ENCODE assay signal across 11 mouse cellular contexts in the genomic region with DNA sequence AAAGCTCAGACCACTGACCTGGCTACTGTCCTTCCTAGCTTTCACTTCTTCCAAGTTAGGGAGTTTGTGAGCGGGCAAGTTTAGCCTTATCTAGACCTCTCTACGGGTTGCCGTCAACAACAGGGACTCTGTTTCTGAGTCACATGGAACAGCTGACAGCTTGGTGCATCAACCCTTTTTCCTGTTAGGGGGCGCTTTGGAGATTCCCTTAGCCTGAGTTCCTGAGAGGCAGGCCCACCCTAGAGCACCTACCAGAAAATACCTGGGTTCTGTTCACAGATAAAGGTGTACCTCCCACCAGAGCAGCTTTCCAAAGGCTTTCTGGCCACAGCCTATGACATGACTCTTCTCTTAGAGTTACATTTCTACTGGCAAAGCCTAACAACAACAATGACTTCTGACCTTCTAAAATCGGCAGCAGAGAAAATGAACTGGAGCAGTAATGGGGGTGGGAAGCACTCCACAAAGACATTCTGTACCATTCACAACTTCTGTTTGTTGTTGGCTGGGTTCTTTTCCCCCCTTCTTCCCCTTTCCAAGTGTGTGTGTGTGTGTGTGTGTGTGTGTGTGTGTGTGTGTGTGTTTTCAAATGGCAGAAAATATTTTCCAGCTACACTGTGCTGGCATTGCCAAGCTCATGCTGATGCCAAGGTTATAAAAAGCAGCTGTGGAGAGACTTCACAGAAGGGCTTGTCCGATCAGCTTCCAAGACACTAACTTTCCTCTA. TPM values are rescaled to one million over a fixed set of nuclear protein-coding genes. Genes with fewer than 3 reads are reported as not detected.
DNase-seq lines count a peak whose midpoint lies in the region; ATAC-seq and TF ChIP-seq lines count a peak whose summit lies in the region.
"Had no signal": no experiment of that assay in that cellular context is flagged by ENCODE, and none has a peak within 500 bp of the region (broad histone marks: within the 10 kb centered on the region; RNA-seq: fewer than 3 reads in every experiment).

No protein-coding gene starts in this region.

- H3K4me2 ChIP-seq in embryonic facial prominence, embryonic 13.5 days: no peak overlapping the region
- H3K4me2 ChIP-seq in midbrain, postnatal 0 days (ENCODE audit: low read depth, low read length, poor library complexity, severe bottlenecking): no peak overlapping the region
- H3K4me2 ChIP-seq in midbrain, embryonic 13.5 days (replicated peaks): no peak overlapping the region
- no peak overlapping the region for H3K4me2 ChIP-seq in stomach, postnatal 0 days (replicated peaks; ENCODE audit: low read depth)
- H3K4me2 ChIP-seq: limb, embryonic 12.5 days had no signal

- intact Hi-C loops in heart, postnatal 14 days (cut with DNase I): loop anchor here (2.0 to 5.0 kb wide), 2 partner anchors 79 to 250 kb away; no protein-coding TSS in a partner anchor

- ATAC-seq in embryonic facial prominence, embryonic 13.5 days (ENCODE audit: insufficient number of reproducible peaks, insufficient read depth, low FRiP score, low TSS enrichment, low read depth): no peak
- ATAC-seq in midbrain, postnatal 0 days (ENCODE audit: low FRiP score): no peak
- no peak for ATAC-seq in midbrain, embryonic 13.5 days
- no peak for ATAC-seq in stomach, postnatal 0 days (ENCODE audit: low FRiP score, low TSS enrichment)
- ATAC-seq in granulocyte monocyte progenitor cell, adult 5-6 weeks (replicated peaks; ENCODE audit: poor library complexity, severe bottlenecking): no peak
- ATAC-seq: hindbrain, embryonic 16.5 days had no signal

- WGBS in embryonic facial prominence, embryonic 13.5 days: 52% methylated on average over 6 of the region's 6 CpGs
- WGBS in embryonic facial prominence, embryonic 10.5 days: 54% methylated on average over 6 of the region's 6 CpGs
- 70% methylated on average over 6 of the region's 6 CpGs for WGBS in midbrain, postnatal 0 days
- WGBS in midbrain, embryonic 13.5 days: 73% methylated on average over 6 of the region's 6 CpGs
- 49% methylated on average over 6 of the region's 6 CpGs for WGBS in stomach, postnatal 0 days

- no peaks in the 10 kb centered on the region for H3K9me3 ChIP-seq in embryonic facial prominence, embryonic 13.5 days
- no peaks in the 10 kb centered on the region for H3K9me3 ChIP-seq in embryonic facial prominence, embryonic 10.5 days
- H3K9me3 ChIP-seq in midbrain, postnatal 0 days (ENCODE audit: low read length): no peaks in the 10 kb centered on the region
- H3K9me3 ChIP-seq in midbrain, embryonic 13.5 days: no peaks in the 10 kb centered on the region
- H3K9me3 ChIP-seq in stomach, postnatal 0 days (ENCODE audit: control insufficient read depth, low read length): no peaks in the 10 kb centered on the region
- H3K9me3 ChIP-seq: limb, embryonic 12.5 days had no signal

- peak; percentile 13; the same call in 1 of the 2 replicates for TF ChIP-seq CTCF in midbrain, postnatal 0 days (IDR thresholded peaks at IDR 0.05)
- peak; percentile 44 for TF ChIP-seq CTCF in stomach, postnatal 0 days (IDR thresholded peaks at IDR 0.05; ENCODE audit: low read depth)

- H3K9ac ChIP-seq in embryonic facial prominence, embryonic 13.5 days: no peak overlapping the region
- H3K9ac ChIP-seq in midbrain, postnatal 0 days (replicated peaks; ENCODE audit: low read length, poor library complexity, severe bottlenecking): no peak overlapping the region
- no peak overlapping the region for H3K9ac ChIP-seq in midbrain, embryonic 13.5 days (replicated peaks)
- no peak overlapping the region for H3K9ac ChIP-seq in stomach, postnatal 0 days (ENCODE audit: low read length)
- H3K9ac ChIP-seq: limb, embryonic 12.5 days had no signal

- no peaks in the 10 kb centered on the region for H3K27me3 ChIP-seq in embryonic facial prominence, embryonic 13.5 days
- no peaks in the 10 kb centered on the region for H3K27me3 ChIP-seq in embryonic facial prominence, embryonic 10.5 days (replicated peaks; ENCODE audit: low read depth, poor library complexity, severe bottlenecking)
- no peaks in the 10 kb centered on the region for H3K27me3 ChIP-seq in midbrain, postnatal 0 days (ENCODE audit: insufficient read depth, low read length)
- H3K27me3 ChIP-seq in midbrain, embryonic 13.5 days: no peaks in the 10 kb centered on the region
- H3K27me3 ChIP-seq in stomach, postnatal 0 days (ENCODE audit: control insufficient read depth, insufficient read depth, low read length): no peaks in the 10 kb centered on the region
- H3K27me3 ChIP-seq: limb, embryonic 12.5 days had no signal

- no peak overlapping the region for H3K4me3 ChIP-seq in embryonic facial prominence, embryonic 13.5 days
- no peak overlapping the region for H3K4me3 ChIP-seq in embryonic facial prominence, embryonic 10.5 days
- no peak overlapping the region for H3K4me3 ChIP-seq in midbrain, postnatal 0 days (ENCODE audit: low read depth, low read length)
- no peak overlapping the region for H3K4me3 ChIP-seq in midbrain, embryonic 13.5 days (replicated peaks)
- no peak overlapping the region for H3K4me3 ChIP-seq in stomach, postnatal 0 days (ENCODE audit: low read depth, low read length)
- H3K4me3 ChIP-seq: limb, embryonic 12.5 days had no signal

- peaks cover 49% of the 10 kb centered on the region for H3K4me1 ChIP-seq in embryonic facial prominence, embryonic 13.5 days
- peaks cover 41% of the 10 kb centered on the region for H3K4me1 ChIP-seq in embryonic facial prominence, embryonic 10.5 days
- no peaks in the 10 kb centered on the region for H3K4me1 ChIP-seq in midbrain, postnatal 0 days (ENCODE audit: insufficient read depth, low read length)
- peaks cover 14% of the 10 kb centered on the region; the same call in 1 of the 2 replicates for H3K4me1 ChIP-seq in midbrain, embryonic 13.5 days (replicated peaks)
- peaks cover 6% of the 10 kb centered on the region; the same call in 1 of the 2 replicates for H3K4me1 ChIP-seq in stomach, postnatal 0 days (replicated peaks; ENCODE audit: control insufficient read depth, insufficient read depth)

- DNase-seq in embryonic facial prominence, embryonic 10.5 days (ENCODE audit: low spot score): no peak
- no peak for DNase-seq in midbrain, postnatal 0 days (ENCODE audit: low spot score)
- DNase-seq in heart, postnatal 14 days: peak; percentile 51 to 68
- DNase-seq in stomach, postnatal 0 days (ENCODE audit: low spot score): no peak
- DNase-seq in right cerebral cortex, postnatal 14 days: no peak
- DNase-seq: B cell, adult 2 months had no signal

- no peaks in the 10 kb centered on the region for H3K36me3 ChIP-seq in embryonic facial prominence, embryonic 13.5 days
- H3K36me3 ChIP-seq in embryonic facial prominence, embryonic 10.5 days (replicated peaks): peaks cover 5% of the 10 kb centered on the region; the same call in 1 of the 2 replicates
- no peaks in the 10 kb centered on the region for H3K36me3 ChIP-seq in midbrain, postnatal 0 days (ENCODE audit: insufficient read depth, low read length)
- H3K36me3 ChIP-seq in midbrain, embryonic 13.5 days: no peaks in the 10 kb centered on the region
- H3K36me3 ChIP-seq in stomach, postnatal 0 days (ENCODE audit: control insufficient read depth, insufficient read depth, low read length): no peaks in the 10 kb centered on the region
- H3K36me3 ChIP-seq: limb, embryonic 12.5 days had no signal

- peak overlapping the region; percentile 56 for H3K27ac ChIP-seq in embryonic facial prominence, embryonic 13.5 days
- H3K27ac ChIP-seq in embryonic facial prominence, embryonic 10.5 days (replicated peaks): no peak overlapping the region
- no peak overlapping the region for H3K27ac ChIP-seq in midbrain, postnatal 0 days (ENCODE audit: low read depth, low read length)
- no peak overlapping the region for H3K27ac ChIP-seq in midbrain, embryonic 13.5 days
- H3K27ac ChIP-seq in stomach, postnatal 0 days (replicated peaks): peak overlapping the region; percentile 49
- H3K27ac ChIP-seq: limb, embryonic 12.5 days had no signal

- TF ChIP-seq EP300 in stomach, postnatal 0 days (optimal IDR thresholded peaks at IDR 0.05): peak; percentile 23

RNA-seq across cellular contexts. Expression of a gene that starts 28.3 kb away (rescaled TPM):
- 180 and 207 TPM in 2 replicates for polyA plus RNA-seq in embryonic facial prominence, embryonic 13.5 days (2015; fragmentation: Nextera tagmentation; extraction: Ambion mirVana)
- polyA plus RNA-seq in embryonic facial prominence, embryonic 10.5 days (2016; fragmentation: Nextera tagmentation; extraction: Ambion mirVana): 285 and 304 TPM in 2 replicates
- total RNA-seq in midbrain, postnatal 0 days (2014; rRNA removed): 149 and 190 TPM in 2 replicates
- polyA plus RNA-seq in midbrain, postnatal 0 days (2015; fragmentation: Nextera tagmentation; extraction: Ambion mirVana): 236 TPM in 2 replicates
- polyA plus RNA-seq in midbrain, embryonic 13.5 days (2015; fragmentation: Nextera tagmentation; extraction: Ambion mirVana): 198 and 207 TPM in 2 replicates
- 10 to 100 TPM; 66.9 to 87.0 TPM for total RNA-seq in heart, postnatal 14 days (2021)
- polyA plus RNA-seq in stomach, postnatal 0 days (2015; fragmentation: Nextera tagmentation; extraction: Ambion mirVana): 158 and 175 TPM in 2 replicates
- total RNA-seq in granulocyte monocyte progenitor cell, adult 5-6 weeks (2014; fragmentation: Nextera tagmentation): 72.5 and 80.0 TPM in 2 replicates
- 237 and 273 TPM in 2 replicates for total RNA-seq in granulocyte monocyte progenitor cell, adult 5-6 weeks (2017)

RNA-seq across cellular contexts. Expression of a gene that starts 53.5 kb away (rescaled TPM):
- polyA plus RNA-seq in embryonic facial prominence, embryonic 13.5 days (2015; fragmentation: Nextera tagmentation; extraction: Ambion mirVana): 25.3 and 31.7 TPM in 2 replicates
- 24.9 and 26.9 TPM in 2 replicates for polyA plus RNA-seq in embryonic facial prominence, embryonic 10.5 days (2016; fragmentation: Nextera tagmentation; extraction: Ambion mirVana)
- 16.2 and 22.1 TPM in 2 replicates for total RNA-seq in midbrain, postnatal 0 days (2014; rRNA removed)
- polyA plus RNA-seq in midbrain, postnatal 0 days (2015; fragmentation: Nextera tagmentation; extraction: Ambion mirVana): 26.7 and 32.7 TPM in 2 replicates
- 26.5 and 29.6 TPM in 2 replicates for polyA plus RNA-seq in midbrain, embryonic 13.5 days (2015; fragmentation: Nextera tagmentation; extraction: Ambion mirVana)
- total RNA-seq in heart, postnatal 14 days (2021): 1 to 10 TPM; 3.5 to 4.2 TPM
- polyA plus RNA-seq in stomach, postnatal 0 days (2015; fragmentation: Nextera tagmentation; extraction: Ambion mirVana): 18.4 and 19.5 TPM in 2 replicates
- 27.7 and 28.9 TPM in 2 replicates for total RNA-seq in granulocyte monocyte progenitor cell, adult 5-6 weeks (2014; fragmentation: Nextera tagmentation)
- 41.9 and 44.5 TPM in 2 replicates for total RNA-seq in granulocyte monocyte progenitor cell, adult 5-6 weeks (2017)

Comparison
In these comparisons a context has a peak if more than half of its experiments do, and no peak if none do; other contexts are left out.
1. H3K27ac ChIP-seq: peak in embryonic facial prominence, embryonic 13.5 days (single experiment) and stomach, postnatal 0 days (single experiment); none in embryonic facial prominence, embryonic 10.5 days (single experiment), midbrain, postnatal 0 days (single experiment) and midbrain, embryonic 13.5 days (single experiment).
2. DNase-seq: peak in heart, postnatal 14 days (2 of 2); none in embryonic facial prominence, embryonic 10.5 days (single experiment), midbrain, postnatal 0 days (single experiment), stomach, postnatal 0 days (single experiment) and right cerebral cortex, postnatal 14 days (single experiment).